Mouse (Mus musculus): ENCODE data around the gene Cul7.

Gene Cul7

GRCm38 (mm10) chr17:46650232-46651031 lies at the start of gene Cul7:
Gene Cul7 (plus strand): TSS chr17:46650337.
- DNase-seq (ENCODE audit: low read depth in 2 of 2, low spot score in 2 of 2): peak; percentile 71

- DNase-seq (ENCODE audit: low read depth in 2 of 2, low spot score in 2 of 2): no peak
Measured at GRCm38 (mm10) chr17:46600569-46600968, 49.6 kb upstream of the Cul7 start.

- DNase-seq (ENCODE audit: low read depth in 2 of 2, low spot score in 2 of 2): no peak
Measured at GRCm38 (mm10) chr17:46602212-46602611, 47.9 kb upstream of the Cul7 start.

- no peak for DNase-seq (ENCODE audit: low read depth in 2 of 2, low spot score in 2 of 2)
Measured at GRCm38 (mm10) chr17:46603229-46603628, 46.9 kb upstream of the Cul7 start.

- no peak for DNase-seq (ENCODE audit: low read depth in 2 of 2, low spot score in 2 of 2)
Measured at GRCm38 (mm10) chr17:46605126-46605525, 45.0 kb upstream of the Cul7 start.

GRCm38 (mm10) chr17:46605987-46606386 lies 44.1 kb upstream of the Cul7 start:
- no peak for DNase-seq (ENCODE audit: low read depth in 2 of 2, low spot score in 2 of 2)

- no peak for DNase-seq (ENCODE audit: low read depth in 2 of 2, low spot score in 2 of 2)
Measured at GRCm38 (mm10) chr17:46609721-46610514, 40.2 kb upstream of the Cul7 start.

GRCm38 (mm10) chr17:46611316-46611715 lies 38.8 kb upstream of the Cul7 start:
- DNase-seq (ENCODE audit: low read depth in 2 of 2, low spot score in 2 of 2): no peak

GRCm38 (mm10) chr17:46612189-46612588 lies 37.9 kb upstream of the Cul7 start:
- DNase-seq (ENCODE audit: low read depth in 2 of 2, low spot score in 2 of 2): no peak

GRCm38 (mm10) chr17:46612820-46613219 lies 37.3 kb upstream of the Cul7 start:
- DNase-seq (ENCODE audit: low read depth in 2 of 2, low spot score in 2 of 2): no peak

- no peak for DNase-seq (ENCODE audit: low read depth in 2 of 2, low spot score in 2 of 2)
Measured at GRCm38 (mm10) chr17:46613229-46613628, 36.9 kb upstream of the Cul7 start.

- no peak for DNase-seq (ENCODE audit: low read depth in 2 of 2, low spot score in 2 of 2)
Measured at GRCm38 (mm10) chr17:46617799-46618198, 32.3 kb upstream of the Cul7 start.

GRCm38 (mm10) chr17:46618394-46618768 lies 31.8 kb upstream of the Cul7 start:
- DNase-seq (ENCODE audit: low read depth in 2 of 2, low spot score in 2 of 2): no peak

- no peak for DNase-seq (ENCODE audit: low read depth in 2 of 2, low spot score in 2 of 2)
Measured at GRCm38 (mm10) chr17:46618769-46619682, 31.1 kb upstream of the Cul7 start.

- DNase-seq (ENCODE audit: low read depth in 2 of 2, low spot score in 2 of 2): no peak
Measured at GRCm38 (mm10) chr17:46619683-46620357, 30.3 kb upstream of the Cul7 start.

- DNase-seq (ENCODE audit: low read depth in 2 of 2, low spot score in 2 of 2): no peak
Measured at GRCm38 (mm10) chr17:46621324-46621723, 28.8 kb upstream of the Cul7 start.

GRCm38 (mm10) chr17:46622269-46622668 lies 27.9 kb upstream of the Cul7 start:
- DNase-seq (ENCODE audit: low read depth in 2 of 2, low spot score in 2 of 2): no peak

GRCm38 (mm10) chr17:46623819-46624557 lies 26.1 kb upstream of the Cul7 start:
- DNase-seq (ENCODE audit: low read depth in 2 of 2, low spot score in 2 of 2): no peak

- DNase-seq (ENCODE audit: low read depth in 2 of 2, low spot score in 2 of 2): no peak
Measured at GRCm38 (mm10) chr17:46624598-46624997, 25.5 kb upstream of the Cul7 start.

- no peak for DNase-seq (ENCODE audit: low read depth in 2 of 2, low spot score in 2 of 2)
Measured at GRCm38 (mm10) chr17:46627409-46627808, 22.7 kb upstream of the Cul7 start.
